Mouse (Mus musculus): ENCODE data around the gene Tmed11.
"Not testable (repeated sequence)": the region's sequence is repeated elsewhere in the genome, so short reads cannot be mapped to it uniquely, and the experiment has no call there.

Tmed11 gene

DNA sequence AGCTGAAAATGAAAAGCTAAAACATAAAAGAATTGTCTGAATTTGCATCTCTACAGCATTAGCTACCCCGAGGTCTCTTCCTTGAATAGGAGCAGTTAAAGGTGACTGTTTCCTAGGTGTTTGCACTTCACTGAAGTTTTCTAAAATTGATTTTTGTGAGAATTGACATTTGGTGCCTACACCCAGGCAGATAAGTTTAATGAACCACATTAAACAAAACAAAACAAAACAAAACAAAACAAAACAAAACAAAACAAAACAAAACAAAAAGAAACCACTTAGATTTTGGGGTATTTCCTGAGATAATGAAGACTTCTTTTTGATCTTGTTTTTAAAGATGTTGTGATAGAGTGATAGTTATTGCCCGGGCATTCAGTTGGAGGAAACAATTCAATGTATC, at the start of gene Tmed11:
TSS of gene Tmed11 (minus strand) at position 101 of the 400 bp plus-strand sequence.
- not testable (repeated sequence) for DNase-seq (ENCODE audit: low spot score)

DNA sequence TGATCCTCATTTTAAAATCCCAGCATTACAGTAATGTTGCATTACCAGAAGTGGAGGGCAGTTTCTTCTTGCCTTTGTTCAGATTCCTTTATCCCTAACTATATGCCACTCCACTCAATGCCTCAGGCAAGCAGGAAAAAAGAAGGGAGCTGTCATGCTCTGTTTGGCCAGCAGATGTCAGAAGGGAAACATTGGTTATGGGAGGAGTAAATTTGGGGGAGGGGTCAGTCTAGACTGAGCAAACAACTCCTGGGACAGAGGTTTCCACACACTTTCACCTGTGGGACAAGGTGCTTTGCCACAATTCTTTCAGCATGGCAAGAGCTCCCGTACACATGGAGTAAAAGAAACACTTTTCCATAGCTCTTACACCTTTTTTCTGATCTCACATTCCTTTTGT, 41.0 kb upstream of the Tmed11 start:
- DNase-seq (ENCODE audit: low spot score): peak; percentile 17

DNA sequence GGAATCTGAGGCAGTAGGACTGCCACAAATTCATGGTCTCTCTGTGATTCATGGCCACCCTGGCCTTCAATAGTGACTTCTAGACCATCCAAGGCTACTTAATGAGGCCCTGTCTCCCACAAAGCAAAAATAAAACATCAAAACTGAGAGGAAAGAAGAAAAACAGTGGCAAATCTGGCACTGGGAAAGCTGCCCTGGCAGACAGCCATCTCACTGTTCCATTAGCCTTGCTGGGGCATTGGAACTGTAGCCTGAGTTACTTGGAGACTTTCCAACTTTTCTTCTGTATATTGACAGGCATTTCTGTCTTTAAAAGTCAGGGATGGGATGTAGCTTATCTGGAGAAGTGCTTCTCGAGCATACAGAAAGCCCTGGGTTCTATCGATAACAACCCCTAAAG, 28.1 kb upstream of the Tmed11 start:
- DNase-seq (ENCODE audit: low spot score): peak; percentile 80

DNA sequence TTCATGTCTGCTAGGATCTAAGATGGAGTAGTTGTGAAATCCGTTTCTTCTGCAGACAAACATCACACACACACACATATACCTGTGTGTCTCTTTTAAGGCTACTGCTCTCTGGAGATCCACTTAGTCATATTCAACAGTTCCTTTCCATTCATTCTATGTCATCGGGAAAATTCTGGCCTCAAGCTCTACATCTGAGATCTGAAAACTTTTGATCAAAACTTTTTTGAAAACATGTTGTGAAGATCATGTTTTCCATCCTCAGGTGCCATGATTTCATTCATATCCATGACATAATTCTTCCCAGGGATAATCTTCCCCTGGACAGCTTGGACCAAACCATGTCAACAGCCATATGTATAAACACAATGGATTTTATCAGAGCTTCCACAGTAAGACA, 13.6 kb upstream of the Tmed11 start, which contains the start of gene Vmn2r8:
TSS of gene Vmn2r8 (minus strand) at position 101 of the 400 bp plus-strand sequence.
- not testable (repeated sequence) for DNase-seq (ENCODE audit: low spot score)

DNA sequence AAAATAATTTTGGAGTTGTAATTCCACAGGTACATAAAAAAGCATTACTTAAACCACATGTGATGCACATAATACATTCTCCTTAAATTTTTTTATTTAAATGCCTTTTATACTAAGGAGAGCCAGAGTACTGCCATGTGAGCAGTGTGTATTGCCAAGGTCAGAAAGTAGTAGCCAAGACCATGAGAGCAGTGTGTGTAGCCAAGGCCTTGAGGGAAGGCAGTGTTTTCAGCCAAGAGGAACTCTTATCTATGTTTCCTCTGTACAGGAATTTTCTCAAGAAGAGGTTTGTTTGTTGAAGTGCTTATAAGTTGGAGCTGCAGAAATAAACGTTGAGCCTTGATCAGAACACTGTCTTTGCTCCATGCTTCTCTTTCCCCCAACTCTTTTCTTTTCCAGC, 8.5 kb upstream of the Tmed11 start:
- DNase-seq (ENCODE audit: low spot score): peak; percentile 9

DNA sequence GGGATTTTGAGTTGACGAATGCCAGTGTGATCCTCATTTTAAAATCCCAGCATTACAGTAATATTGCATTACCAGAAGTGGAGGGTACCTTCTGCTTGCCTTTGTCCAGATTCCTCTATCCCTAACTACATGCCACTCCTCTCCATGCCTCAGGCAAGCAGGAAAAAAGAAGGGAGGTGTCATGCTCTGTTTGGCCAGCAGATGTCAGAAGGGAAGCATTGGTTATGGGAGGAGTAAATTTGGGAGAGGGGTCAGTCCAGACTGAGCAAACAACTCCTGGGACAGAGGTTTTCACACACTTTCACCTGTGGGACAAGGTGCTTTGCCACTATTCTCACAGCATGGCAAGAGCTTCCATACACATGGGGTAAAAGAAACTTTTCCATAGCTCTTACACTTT, 4.8 kb downstream of the Tmed11 start:
- DNase-seq (ENCODE audit: low spot score): peak; percentile 50

DNA sequence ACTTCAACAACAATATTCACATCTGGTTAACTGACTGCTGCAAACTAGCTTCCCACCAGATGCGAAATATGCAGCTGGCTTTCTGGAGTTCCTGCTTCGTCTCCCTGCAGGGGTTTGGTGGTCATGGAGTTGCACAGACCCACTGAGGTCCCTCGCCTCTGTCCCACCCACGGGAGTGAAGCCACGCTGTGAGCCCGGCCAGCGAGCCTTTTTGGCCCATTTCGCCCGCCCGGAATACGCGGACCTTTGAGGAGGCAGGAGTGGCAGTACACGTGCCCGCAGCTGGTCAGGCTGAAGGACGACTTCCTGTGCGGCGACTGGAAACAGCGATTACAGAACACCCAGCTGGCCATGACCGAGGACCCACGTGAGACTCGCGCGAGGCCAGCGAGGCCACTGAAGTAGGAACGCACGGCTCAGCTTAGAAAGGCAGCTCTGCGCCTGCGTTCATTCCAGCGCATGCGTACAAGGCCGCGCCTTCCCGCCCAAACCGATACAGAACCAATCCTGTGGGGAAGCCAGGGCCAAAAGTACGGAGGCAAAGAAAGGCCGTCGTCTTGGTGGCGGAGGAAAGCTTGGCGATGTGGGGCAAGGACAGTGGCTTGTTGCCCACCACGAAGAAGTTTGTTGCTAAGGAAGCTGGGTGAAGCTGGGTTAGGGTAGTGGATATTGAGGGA, 20.4 kb downstream of the Tmed11 start, which contains the start of gene Rnf212:
TSS of gene Rnf212 (minus strand) at position 353 of the 677 bp plus-strand sequence.
- no peak for DNase-seq (ENCODE audit: low spot score)

DNA sequence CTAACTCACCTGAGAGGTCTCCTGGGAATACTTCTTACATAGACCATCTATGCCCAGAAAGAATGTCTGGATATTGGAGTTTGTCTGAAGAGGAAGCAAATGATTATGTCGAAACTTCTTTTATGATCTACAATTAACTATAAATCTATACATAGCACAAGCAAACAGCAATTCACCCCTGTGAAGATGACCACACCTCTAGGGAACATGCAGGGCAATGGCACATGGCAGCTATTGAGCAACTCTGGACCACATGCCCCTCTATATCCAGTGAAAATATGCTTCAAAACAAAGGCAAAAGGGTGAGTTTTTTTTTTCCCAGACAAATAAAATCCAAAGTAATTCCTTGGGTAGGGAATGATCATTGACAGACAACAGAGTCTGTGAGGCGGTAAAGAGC, 35.2 kb downstream of the Tmed11 start:
- no peak for DNase-seq (ENCODE audit: low spot score)

DNA sequence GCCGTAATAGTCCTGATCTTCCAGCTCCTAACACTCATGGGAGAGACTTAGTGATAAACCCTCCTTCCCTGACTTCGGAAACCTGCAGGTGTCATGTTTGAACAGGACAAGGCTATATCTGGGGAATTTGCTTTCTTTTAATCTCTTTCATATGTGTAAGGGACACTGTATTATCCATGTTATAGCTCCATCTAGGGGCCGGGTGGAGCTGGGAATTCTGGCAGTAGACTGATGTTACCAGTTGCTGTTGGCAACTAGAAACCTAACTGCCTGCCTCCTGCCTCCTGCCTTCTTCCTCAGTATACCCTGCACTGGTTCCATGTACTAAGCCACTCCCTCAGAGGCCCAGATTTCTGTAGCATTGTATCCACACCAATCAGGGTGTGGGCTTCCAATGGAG, 36.8 kb downstream of the Tmed11 start:
- DNase-seq (ENCODE audit: low spot score): peak; percentile 7

DNA sequence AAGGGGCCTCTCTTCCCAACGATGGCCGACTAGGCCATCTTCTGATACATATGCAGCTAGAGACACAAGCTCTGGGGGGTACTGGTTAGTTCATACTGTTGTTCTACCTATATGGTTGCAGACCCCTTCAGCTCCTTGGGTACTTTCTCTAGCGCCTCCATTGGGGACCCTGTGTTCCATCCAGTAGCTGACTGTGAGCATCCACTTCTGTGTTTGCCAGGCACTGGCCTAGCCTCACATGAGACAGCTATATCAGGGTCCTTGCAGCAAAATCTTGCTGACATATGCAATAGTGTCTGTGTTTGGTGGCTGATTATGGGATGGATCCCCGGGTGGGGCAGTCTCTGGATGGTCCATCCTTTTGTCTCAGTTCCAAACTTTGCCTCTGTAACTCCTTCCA, 43.9 kb downstream of the Tmed11 start:
- DNase-seq (ENCODE audit: low spot score): not testable (repeated sequence)

DNA sequence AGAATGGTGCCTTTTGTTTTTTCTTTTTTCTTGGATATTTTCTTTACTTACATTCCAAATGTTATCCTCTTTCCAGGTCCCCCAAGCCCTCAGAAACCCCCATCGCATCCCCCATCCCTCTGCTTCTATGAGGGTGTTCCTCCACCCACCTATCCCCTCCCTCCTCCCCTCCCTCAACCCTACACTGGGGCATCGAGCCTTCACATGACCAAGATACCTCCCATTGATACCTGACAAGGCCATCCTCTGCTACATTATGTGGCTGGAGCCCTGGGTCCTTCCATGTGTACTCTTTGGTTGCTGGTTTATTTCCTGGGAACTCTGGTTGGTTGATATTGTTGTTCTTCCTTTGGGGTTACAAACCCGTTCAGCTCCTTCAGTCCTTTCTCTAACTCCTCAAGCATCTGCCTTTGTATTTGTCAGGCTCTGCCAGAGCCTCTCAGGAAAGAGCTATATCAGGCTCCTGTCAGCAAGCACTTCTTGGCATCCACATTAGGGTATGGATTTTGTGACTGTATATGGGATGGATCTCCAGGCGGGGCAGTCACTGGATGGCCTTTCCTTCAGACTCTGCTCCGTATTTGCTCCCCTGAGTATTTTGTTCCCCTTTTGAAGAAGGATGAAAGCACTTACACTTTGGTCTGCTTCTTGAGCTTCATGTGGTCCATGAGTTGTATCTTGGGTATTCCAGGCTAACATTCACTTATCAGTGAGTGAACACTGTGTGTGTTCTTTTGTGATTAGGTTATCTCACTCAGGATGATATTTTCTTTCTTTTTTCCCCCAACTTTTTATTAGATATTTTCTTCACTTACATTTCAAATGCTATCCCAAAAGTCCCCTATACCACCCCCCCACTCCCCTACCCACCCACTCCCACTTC, 44.6 kb downstream of the Tmed11 start:
- DNase-seq (ENCODE audit: low spot score): no peak

DNA sequence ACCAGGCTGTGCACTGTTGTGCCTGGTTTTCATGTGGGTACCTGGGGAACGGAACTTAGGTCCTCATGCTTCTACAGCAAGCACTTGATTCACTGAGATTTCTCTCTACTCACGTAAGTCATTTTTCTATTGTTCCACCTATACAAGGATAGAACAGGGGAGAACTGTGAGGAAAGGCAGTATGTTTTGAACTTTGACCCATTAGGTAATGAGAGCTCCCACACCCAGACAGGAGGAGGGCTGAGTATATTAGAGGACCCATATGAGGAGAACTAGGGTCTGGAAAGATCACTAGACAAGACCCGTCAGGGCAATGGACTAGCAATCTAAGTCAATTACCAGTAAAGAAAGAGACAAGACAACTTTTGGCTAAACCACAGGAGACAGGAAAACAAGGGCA, 50.5 kb downstream of the Tmed11 start:
- no peak for DNase-seq (ENCODE audit: low spot score)

DNA sequence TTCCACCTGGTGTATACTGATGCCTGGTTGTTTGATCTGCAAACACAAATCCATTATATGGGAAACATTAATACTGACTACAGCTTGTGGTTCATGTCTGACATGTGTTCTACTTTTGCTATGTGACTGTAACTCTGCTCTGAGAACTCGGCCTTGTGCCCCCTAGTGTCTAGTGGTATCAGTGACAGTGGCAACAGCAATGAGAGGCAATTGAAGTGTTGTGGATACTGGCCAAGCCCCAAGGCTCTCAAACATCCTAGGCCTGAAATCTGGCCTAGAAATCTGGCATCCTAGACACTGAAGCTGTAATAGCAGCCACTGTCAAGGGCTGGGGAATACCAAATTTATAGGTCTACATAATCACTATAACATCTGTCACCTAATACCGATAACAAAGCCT, 51.3 kb downstream of the Tmed11 start:
- no peak for DNase-seq (ENCODE audit: low spot score)

DNA sequence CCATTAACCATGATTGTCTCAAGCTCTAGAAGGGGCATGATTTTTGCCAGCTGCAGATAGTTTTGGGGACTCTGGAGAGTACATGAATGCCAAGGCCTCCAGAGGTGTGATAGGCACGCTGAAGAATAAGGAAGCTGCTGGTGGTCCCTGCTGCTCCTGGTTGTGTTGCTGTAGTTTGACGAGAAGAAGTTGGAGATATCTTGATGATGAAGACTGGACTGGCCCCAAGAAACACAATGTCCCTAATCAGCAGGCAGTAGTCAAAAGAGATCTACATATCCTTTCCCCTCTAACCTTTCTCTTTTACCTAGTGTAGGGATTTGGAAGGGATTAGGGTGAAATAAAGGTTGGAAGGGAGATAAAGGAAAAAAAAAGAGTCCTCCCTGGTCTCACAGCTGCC, 52.6 kb downstream of the Tmed11 start:
- DNase-seq (ENCODE audit: low spot score): no peak

DNA sequence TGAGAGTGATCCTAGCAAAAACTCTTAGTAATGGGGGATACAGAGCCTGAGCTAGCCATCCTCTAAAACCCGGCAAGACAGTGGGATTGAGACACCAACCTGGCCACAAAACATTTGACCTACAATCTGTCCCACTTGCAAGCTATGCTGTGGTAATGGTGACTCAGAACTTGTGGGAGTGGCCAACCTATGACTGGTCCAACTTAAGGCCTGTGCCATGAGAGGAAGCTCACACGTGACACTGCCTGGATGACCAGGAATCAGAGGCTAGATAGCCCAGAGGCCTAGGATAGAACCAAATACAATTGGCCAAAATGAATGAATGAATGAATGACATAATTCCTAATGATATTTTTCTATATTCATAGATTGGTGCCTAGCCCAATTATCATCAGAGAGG, 53.3 kb downstream of the Tmed11 start:
- no peak for DNase-seq (ENCODE audit: low spot score)

DNA sequence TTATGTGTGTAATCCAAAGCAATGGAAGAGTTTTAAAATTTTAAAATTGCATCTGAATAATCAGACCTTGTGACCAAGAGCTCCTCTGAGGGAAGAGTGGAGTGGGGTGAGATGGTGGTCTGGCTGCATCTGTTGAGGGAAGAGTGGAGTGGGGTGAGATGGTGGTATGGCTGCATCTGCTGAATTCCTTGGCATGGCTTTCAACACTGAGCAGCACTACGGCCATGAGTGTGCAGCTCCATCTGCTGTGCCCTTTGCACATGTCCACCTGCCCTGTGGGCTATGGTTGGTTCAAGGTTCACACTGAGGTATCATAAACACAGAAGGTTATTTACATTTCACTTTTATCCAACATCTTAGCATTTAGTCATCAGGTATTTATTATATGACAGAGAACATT, 67.7 kb downstream of the Tmed11 start:
- DNase-seq (ENCODE audit: low spot score): no peak

All from ovary, postnatal 36 days (tissue).